Mouse (Mus musculus): ENCODE measurements around the gene Tmem40. TPM values are rescaled to one million over a fixed set of nuclear protein-coding genes. Genes with fewer than 3 reads are reported as not detected.

The Tmem40 gene
- 1.6 and 2.0 TPM in 2 replicates for polyA plus RNA-seq (2011; ENCODE audit: insufficient read length, low read depth, missing spikeins)

DNA sequence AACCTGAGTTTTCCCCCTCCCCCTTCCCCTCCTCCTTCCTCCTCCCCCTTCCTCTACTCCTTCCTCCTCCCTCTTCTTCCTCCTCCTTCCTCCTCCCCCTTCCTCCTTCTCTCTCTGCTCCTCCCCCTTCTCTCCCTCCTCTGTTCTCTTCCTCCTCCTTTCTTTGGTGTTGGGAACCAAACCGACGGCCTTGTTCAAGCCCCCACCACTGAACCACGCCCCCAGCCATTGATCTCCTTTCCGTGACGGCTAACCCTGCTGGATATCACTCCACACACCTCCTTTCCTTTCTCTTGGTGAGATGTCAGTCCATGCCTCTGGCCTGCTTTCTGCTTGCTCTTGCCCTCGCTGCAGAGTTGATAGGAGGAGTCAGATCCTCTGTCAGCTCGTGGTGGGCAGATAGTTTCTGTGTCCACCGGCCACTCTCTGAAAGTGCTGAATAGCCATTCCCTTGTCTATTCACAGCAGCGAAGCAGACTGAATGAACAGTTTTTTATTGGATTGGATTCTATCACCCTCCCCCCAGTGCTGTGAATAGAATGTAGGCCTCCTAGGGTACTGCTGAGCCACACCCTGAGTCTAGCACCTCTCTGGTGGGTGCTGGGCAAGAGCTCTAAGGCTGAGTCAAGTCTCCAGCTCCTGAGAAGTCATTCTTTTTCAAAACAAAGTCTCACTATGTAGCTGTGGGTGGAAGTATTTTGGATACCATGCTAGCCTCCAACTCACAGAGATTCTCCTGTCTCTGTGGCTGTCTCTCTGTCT is at the start of gene Tmem40:
Gene Tmem40, minus strand, starts transcription at position 416 of the 762 bp plus-strand sequence.
- H3K4me3 ChIP-seq (ENCODE audit: insufficient read depth, low read length): no peak within 1 kb of the TSS
- peak within 1 kb of the TSS; percentile 62 for H3K27ac ChIP-seq (ENCODE audit: insufficient read depth, low read length)
- peaks cover 8% of the 10 kb centered on the region for H3K4me1 ChIP-seq (ENCODE audit: control insufficient read depth, insufficient read depth, low read length)
- TF ChIP-seq CTCF (IDR thresholded peaks at IDR 0.05; ENCODE audit: borderline replicate concordance, insufficient read depth, low read length): no peak

DNA sequence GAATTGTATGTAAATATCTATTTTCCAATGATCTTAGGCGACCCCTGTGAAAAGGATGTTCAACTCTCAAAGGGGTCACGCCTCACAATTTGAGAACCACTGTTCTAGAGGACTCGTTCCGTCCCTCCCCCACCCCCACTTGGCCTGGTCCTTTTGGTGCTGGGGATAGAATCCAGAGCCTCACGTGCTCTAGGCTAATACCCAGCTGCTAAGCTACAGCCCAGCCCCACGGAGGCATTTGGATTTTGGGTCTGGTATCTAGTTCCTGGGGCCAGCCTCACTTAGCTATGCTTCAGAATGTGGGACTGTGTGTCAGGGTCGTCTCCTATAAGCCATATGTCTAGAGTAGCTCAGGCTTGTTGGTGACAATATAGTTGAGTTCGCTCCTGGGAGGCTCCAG is 49.4 kb upstream of the Tmem40 start:
- TF ChIP-seq CTCF (IDR thresholded peaks at IDR 0.05; ENCODE audit: borderline replicate concordance, insufficient read depth, low read length) (no peak), POLR2A (IDR thresholded peaks at IDR 0.05; ENCODE audit: low read depth, low read length) (no peak)
- Histone ChIP-seq H3K4me1 (ENCODE audit: control insufficient read depth, insufficient read depth, low read length) (no peaks in the 10 kb centered on the region), H3K27ac (ENCODE audit: insufficient read depth, low read length) (no peak overlapping the region), H3K4me3 (ENCODE audit: insufficient read depth, low read length) (no peak overlapping the region)

DNA sequence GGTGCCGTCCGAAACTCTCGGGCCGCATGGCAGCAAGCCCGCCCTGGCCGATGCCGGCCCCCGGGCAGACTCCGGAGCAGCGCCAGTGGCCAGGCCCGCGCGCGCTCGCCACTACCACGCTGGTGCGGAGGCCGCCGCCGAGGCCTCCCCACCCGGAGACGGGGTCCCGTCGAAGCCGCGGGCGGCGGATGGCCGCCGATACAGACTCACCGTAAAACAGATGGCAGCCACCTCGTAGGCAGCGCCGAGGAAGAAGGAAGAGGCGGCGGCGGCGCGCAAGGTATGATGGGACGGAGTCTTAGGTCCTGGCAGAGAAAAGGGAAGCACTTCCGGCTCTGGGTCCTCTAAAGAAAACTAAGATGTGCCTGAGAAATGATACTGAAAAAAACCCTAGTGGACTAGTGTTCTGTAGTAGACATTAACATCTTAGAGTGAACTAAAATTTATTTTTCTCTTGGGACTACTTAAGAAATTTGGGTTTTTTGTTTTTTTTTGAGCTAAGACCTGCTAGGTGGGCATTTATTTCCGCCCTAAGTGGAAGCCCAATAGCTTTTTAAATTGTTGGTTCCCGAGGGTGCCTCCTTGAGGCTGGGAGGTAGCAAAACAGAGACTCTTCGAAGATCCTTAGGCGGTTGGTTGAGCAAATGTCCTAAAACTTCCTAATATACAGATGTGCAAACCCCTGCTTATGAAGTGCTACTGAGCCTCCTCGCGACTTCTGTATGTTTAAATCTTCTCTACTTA is 46.5 kb upstream of the Tmem40 start, which contains the start of gene Rpl32:
Gene Rpl32, minus strand, starts transcription at position 260 of the 744 bp plus-strand sequence.
- H3K27ac ChIP-seq (ENCODE audit: insufficient read depth, low read length): peak within 1 kb of the TSS; percentile 62
- TF ChIP-seq CTCF (IDR thresholded peaks at IDR 0.05; ENCODE audit: borderline replicate concordance, insufficient read depth, low read length) (no peak), POLR2A (IDR thresholded peaks at IDR 0.05; ENCODE audit: low read depth, low read length) (peak; percentile 91)
- peak within 1 kb of the TSS; percentile 93 for H3K4me3 ChIP-seq (ENCODE audit: insufficient read depth, low read length)
- 0 out of 2 replicates have a peak, but pooled peaks cover 3% of the 10 kb centered on the region for H3K4me1 ChIP-seq (ENCODE audit: control insufficient read depth, insufficient read depth, low read length)

DNA sequence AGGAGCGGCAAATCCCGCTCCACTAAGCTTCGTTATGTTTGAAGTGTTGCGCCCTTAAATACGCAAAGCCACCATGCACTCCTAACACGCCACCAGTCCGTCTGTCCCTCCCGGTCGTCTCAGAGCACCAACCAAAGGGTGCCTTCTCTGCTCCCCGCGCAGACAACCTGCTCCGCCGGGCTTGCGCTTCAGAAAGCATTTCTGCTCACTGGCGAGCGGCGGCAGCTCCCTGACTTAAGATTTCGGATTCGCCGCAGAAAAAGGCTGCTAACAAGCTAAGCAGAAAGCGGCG is 45.9 kb upstream of the Tmem40 start:
- Histone ChIP-seq H3K27ac (ENCODE audit: insufficient read depth, low read length) (peak overlapping the region; percentile 62), H3K4me3 (ENCODE audit: insufficient read depth, low read length) (peak overlapping the region; percentile 93), H3K4me1 (ENCODE audit: control insufficient read depth, insufficient read depth, low read length) (0 out of 2 replicates have a peak, but pooled peaks cover 3% of the 10 kb centered on the region)
- TF ChIP-seq POLR2A (IDR thresholded peaks at IDR 0.05; ENCODE audit: low read depth, low read length) (no peak; the same call in 1 of the 2 replicates), CTCF (IDR thresholded peaks at IDR 0.05; ENCODE audit: borderline replicate concordance, insufficient read depth, low read length) (no peak)

DNA sequence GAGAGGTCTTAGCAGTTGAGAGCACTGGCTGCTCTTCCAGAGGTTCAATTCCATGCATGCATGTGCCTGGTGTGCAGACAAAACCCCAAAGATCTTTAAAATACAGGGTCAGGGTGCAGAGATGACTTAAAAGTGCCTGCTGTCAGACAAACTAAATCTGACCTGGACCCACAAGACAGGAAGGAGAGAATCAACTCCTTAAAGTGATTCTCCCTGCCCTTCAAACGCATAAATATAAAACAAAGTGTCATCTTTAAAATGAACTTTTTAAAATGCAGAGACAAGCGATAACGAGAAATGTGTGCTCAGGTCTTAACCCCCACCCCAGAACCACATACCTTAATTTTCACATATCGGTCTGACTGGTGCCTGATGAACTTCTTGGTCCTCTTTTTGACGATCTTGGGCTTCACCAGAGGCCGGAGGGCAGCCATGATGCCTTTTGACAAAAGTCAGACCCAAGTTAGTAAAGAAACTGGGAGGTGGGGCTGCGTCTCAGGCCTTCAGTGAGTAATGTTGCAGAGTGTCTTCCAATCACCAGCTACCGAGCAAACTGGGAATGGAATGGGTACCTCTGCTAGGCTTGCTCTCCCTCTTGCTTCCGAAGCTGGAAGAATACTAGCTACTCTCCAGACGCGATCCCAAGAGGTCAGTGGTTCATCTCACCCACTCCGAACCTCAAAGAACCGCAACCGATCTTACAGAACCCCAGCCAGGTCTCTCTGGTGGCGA is 45.4 kb upstream of the Tmem40 start:
- TF ChIP-seq POLR2A (IDR thresholded peaks at IDR 0.05; ENCODE audit: low read depth, low read length) (no peak), CTCF (IDR thresholded peaks at IDR 0.05; ENCODE audit: borderline replicate concordance, insufficient read depth, low read length) (no peak)
- H3K4me1 ChIP-seq (ENCODE audit: control insufficient read depth, insufficient read depth, low read length): 0 out of 2 replicates have a peak, but pooled peaks cover 3% of the 10 kb centered on the region
- H3K4me3 ChIP-seq (ENCODE audit: insufficient read depth, low read length): peak overlapping the region; percentile 93
- H3K27ac ChIP-seq (ENCODE audit: insufficient read depth, low read length): peak overlapping the region; percentile 62; the same call in 1 of the 2 replicates

DNA sequence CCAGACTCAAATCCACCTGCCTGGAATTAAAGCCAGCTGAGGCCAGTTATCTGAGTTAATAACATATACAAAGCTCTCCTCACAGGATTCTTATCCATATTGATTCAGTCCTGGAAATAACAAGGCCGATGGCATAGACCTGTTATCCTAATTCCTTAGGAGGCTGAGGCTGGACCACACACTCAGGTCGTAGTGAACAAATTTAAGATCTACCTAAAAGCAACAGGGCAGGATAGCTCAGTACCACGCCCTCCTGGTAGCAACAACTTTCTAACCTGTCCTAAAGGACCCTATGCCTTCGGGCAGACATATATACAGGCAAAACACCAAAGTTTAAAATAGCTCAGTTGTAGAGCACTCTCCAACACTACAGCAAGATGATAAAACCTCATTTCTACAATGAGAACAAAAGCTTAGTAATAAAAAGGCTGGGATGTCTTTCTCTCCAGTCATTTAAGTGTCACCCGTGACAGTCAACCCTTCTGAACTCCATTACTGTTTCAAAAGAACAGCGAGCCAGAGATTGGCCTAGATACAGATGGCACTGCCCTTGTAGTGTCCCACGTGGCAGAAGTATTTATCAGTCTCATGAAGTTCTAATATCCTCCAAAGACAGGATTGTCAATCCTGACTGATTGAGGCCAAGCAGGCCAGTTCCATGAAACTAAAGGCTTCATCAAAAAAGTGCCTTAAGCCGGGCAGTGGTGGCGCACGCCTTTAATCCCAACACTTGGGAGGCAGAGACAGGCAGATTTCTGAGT is 42.4 kb upstream of the Tmem40 start:
- H3K4me1 ChIP-seq (ENCODE audit: control insufficient read depth, insufficient read depth, low read length): 0 out of 2 replicates have a peak, but pooled peaks cover 3% of the 10 kb centered on the region
- no peak overlapping the region for H3K27ac ChIP-seq (ENCODE audit: insufficient read depth, low read length)
- H3K4me3 ChIP-seq (ENCODE audit: insufficient read depth, low read length): no peak overlapping the region
- no peak for TF ChIP-seq POLR2A (IDR thresholded peaks at IDR 0.05; ENCODE audit: low read depth, low read length)
- no peak for TF ChIP-seq CTCF (IDR thresholded peaks at IDR 0.05; ENCODE audit: borderline replicate concordance, insufficient read depth, low read length)

DNA sequence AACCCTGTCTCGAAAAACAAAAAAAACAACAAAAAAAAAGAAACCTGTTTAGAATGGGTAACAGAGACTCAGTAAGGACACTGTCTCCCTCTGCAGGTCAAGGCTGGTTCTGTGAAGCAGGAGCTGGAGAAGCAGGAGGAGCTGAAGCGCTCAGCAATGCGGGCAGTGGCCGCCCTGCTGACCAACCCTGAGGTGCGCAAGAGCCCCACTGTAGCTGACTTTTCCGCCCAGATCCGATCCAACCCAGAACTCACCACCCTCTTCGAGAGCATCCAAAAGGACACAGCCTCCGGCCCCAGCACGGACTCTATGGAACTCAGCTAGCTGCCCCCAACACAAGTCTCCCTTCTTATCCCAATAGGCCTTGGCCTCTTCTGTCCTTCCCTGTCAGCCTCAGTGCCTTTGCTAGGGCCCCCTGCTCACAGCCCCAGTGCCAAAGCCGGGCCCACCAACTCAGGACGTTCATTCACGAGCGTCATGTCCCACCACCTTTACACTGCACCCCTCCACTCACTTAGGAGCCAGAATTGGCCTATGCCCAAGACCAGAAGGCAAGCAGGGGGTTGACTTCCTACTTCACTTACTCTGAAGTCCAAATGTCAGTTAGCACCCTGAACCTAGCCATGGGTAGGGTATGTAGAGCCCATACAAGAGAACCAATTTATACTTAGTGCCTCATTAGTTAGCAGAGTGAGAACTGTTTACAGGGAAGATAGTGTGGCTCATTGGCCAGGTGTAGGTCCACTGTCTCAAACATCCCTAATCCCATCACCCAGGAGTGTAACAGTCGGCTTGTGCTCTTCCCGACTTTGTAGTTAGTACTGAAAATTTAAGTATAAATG is 41.6 kb upstream of the Tmem40 start:
- H3K4me1 ChIP-seq (ENCODE audit: control insufficient read depth, insufficient read depth, low read length): 0 out of 2 replicates have a peak, but pooled peaks cover 3% of the 10 kb centered on the region
- TF ChIP-seq CTCF (IDR thresholded peaks at IDR 0.05; ENCODE audit: borderline replicate concordance, insufficient read depth, low read length) (peak; percentile 75; the same call in 1 of the 2 replicates), POLR2A (IDR thresholded peaks at IDR 0.05; ENCODE audit: low read depth, low read length) (peak; percentile 34; the same call in 1 of the 2 replicates)
- H3K27ac ChIP-seq (ENCODE audit: insufficient read depth, low read length): no peak overlapping the region
- H3K4me3 ChIP-seq (ENCODE audit: insufficient read depth, low read length): no peak overlapping the region

DNA sequence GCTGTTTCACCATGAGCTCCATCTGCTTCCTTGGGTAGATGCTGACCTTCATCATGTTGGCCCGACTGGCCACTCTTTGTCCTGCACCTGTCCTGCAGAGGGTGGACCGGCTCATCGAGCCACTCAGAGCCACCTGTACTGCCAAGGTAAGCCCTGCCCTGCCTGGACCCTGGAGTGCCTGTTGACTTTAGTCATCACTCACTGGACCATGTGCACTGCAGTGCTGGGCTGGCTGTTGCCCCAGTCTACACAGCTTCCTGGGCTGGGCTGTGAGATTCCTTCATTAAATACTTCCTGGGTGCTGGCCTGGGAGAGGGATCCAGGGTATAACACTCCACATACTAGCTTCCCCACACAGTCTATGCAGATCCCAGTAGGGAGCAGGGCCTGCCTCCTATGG is 39.6 kb upstream of the Tmem40 start:
- no peak for TF ChIP-seq CTCF (IDR thresholded peaks at IDR 0.05; ENCODE audit: borderline replicate concordance, insufficient read depth, low read length)
- TF ChIP-seq POLR2A (IDR thresholded peaks at IDR 0.05; ENCODE audit: low read depth, low read length): no peak
- Histone ChIP-seq H3K27ac (ENCODE audit: insufficient read depth, low read length) (no peak overlapping the region), H3K4me1 (ENCODE audit: control insufficient read depth, insufficient read depth, low read length) (0 out of 2 replicates have a peak, but pooled peaks cover 3% of the 10 kb centered on the region), H3K4me3 (ENCODE audit: insufficient read depth, low read length) (no peak overlapping the region)
